Mouse (Mus musculus) lung, embryonic 14.5 days (tissue): ENCODE data around the gene Dab2. TPM values are rescaled to one million over a fixed set of nuclear protein-coding genes. Genes with fewer than 3 reads are reported as not detected.

Experiments
- ATAC-seq: fragments of 200-750 bp; cut with Nextera tagmentation; 2 replicates; pipeline ENCODE4 v1.8.0; 2017; ENCODE audit warnings: mild to moderate bottlenecking, moderate TSS enrichment, moderate library complexity; ENCODE audit not compliant: insufficient read depth
- DNase-seq: peaks from one replicate; pipeline ENCODE4 v3.0.0-alpha.2; 2015
- H3K27ac ChIP-seq: fragments of 300-500 bp; sonication (generic); 2 replicates; pipeline ENCODE4 v1.5.1; 2014; ENCODE audit warnings: low read depth, mild to moderate bottlenecking, moderate library complexity
- H3K27me3 ChIP-seq: fragments of 300-500 bp; sonication (generic); 2 replicates; pipeline ENCODE4 v1.6.1; 2014; ENCODE audit warnings: low read length, control low read depth; ENCODE audit not compliant: insufficient read depth
- H3K36me3 ChIP-seq: fragments of 300-500 bp; sonication (generic); 2 replicates; pipeline ENCODE4 v1.6.1; 2014; ENCODE audit warnings: control low read depth; ENCODE audit not compliant: insufficient read depth
- H3K4me1 ChIP-seq: fragments of 300-500 bp; sonication (generic); 2 replicates; pipeline ENCODE4 v1.6.1; 2014; ENCODE audit warnings: antibody characterized with exemption, control low read depth; ENCODE audit not compliant: insufficient read depth
- H3K4me2 ChIP-seq: fragments of 300-500 bp; sonication (generic); 2 replicates; pipeline ENCODE4 v1.6.1; 2014; ENCODE audit warnings: mild to moderate bottlenecking
- H3K4me3 ChIP-seq: fragments of 300-500 bp; sonication (generic); 2 replicates; pipeline ENCODE4 v1.5.1; 2014; ENCODE audit warnings: low read depth, low read length
- H3K9ac ChIP-seq: fragments of 300-500 bp; sonication (generic); 2 replicates; pipeline ENCODE4 v1.6.1; 2014
- H3K9me3 ChIP-seq: fragments of 300-500 bp; sonication (generic); 2 replicates; pipeline ENCODE4 v1.6.1; 2016; ENCODE audit warnings: low read depth, low read length, control low read depth
- CTCF ChIP-seq: IDR thresholded peaks from 2 replicates; pipeline ENCODE4 v1.5.1; 2016; ENCODE audit warnings: antibody characterized with exemption, low read depth
- WGBS: fragments of 180-500 bp; shearing (Covaris S2); extraction: QIAGEN DNeasy Blood & Tissue Kit; methylation state at CpG from one replicate; pipeline ENCODE4 v1.1.7; 2014; 5-methylcytosine and 5-hydroxymethylcytosine counted together
- polyA plus RNA-seq: library from polyadenylated mRNA; unstranded; fragments of >200 nt; fragmentation: Nextera tagmentation; extraction: Ambion mirVana; gene quantifications from 2 replicates; pipeline ENCODE4 v1.2.1, GENCODE M21; 2014

Dab2 gene
- polyA plus RNA-seq, 1 experiment from 2014 or later, result 50.0 TPM

GRCm38 (mm10) chr15:6325443-6325842 is 25.9 kb downstream of the Dab2 start:
- Histone ChIP-seq H3K9ac (no peak overlapping the region), H3K36me3 (no peaks in the 10 kb centered on the region), H3K4me2 (no peak overlapping the region), H3K27ac (no peak overlapping the region), H3K4me3 (no peak overlapping the region), H3K4me1 (0 out of 2 replicates have a peak, but pooled peaks cover 4% of the 10 kb centered on the region), H3K9me3 (no peaks in the 10 kb centered on the region), H3K27me3 (no peaks in the 10 kb centered on the region)
- DNase-seq (no peak), ATAC-seq (no peak; the same call in 1 of the 2 replicates)
- 51% methylated on average over 4 of the region's 4 CpGs for WGBS
- no peak for TF ChIP-seq CTCF

- Histone ChIP-seq H3K4me3 (no peak overlapping the region), H3K27ac (no peak overlapping the region), H3K4me1 (0 out of 2 replicates have a peak, but pooled peaks cover 2% of the 10 kb centered on the region), H3K9ac (no peak overlapping the region), H3K36me3 (no peaks in the 10 kb centered on the region), H3K9me3 (no peaks in the 10 kb centered on the region), H3K4me2 (no peak overlapping the region), H3K27me3 (no peaks in the 10 kb centered on the region)
- DNase-seq (no peak), ATAC-seq (no peak)
- 39% methylated on average over 4 of the region's 4 CpGs for WGBS
- TF ChIP-seq CTCF, result no peak
Measured at GRCm38 (mm10) chr15:6326011-6326410, 26.4 kb downstream of the Dab2 start.

DNA sequence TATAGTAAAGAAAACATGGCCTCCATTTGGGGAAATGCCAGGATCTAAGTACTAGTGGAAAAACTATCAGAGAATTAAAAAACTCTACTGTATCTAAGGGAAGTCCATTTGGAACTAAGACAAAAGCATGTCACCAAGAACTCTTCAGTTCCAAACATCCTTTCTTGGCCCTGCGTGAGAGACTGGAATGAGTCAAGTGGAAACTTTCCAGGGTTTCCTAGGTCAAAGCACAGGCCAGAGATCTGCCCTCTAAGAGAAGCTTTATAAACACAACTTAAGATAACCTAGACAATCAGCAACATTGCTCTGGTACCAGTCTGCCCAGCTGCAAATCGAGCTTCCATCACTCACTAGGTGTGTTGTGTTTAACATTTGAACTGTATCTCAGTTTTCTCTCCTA is 31.8 kb downstream of the Dab2 start:
- WGBS, result 9% methylated on average over 2 of the region's 2 CpGs
- Histone ChIP-seq H3K27ac (no peak overlapping the region), H3K9me3 (no peaks in the 10 kb centered on the region), H3K9ac (no peak overlapping the region), H3K4me1 (no peaks in the 10 kb centered on the region), H3K4me3 (no peak overlapping the region), H3K36me3 (no peaks in the 10 kb centered on the region), H3K4me2 (no peak overlapping the region), H3K27me3 (no peaks in the 10 kb centered on the region)
- no peak for DNase-seq
- no peak for TF ChIP-seq CTCF
- no peak for ATAC-seq

DNA sequence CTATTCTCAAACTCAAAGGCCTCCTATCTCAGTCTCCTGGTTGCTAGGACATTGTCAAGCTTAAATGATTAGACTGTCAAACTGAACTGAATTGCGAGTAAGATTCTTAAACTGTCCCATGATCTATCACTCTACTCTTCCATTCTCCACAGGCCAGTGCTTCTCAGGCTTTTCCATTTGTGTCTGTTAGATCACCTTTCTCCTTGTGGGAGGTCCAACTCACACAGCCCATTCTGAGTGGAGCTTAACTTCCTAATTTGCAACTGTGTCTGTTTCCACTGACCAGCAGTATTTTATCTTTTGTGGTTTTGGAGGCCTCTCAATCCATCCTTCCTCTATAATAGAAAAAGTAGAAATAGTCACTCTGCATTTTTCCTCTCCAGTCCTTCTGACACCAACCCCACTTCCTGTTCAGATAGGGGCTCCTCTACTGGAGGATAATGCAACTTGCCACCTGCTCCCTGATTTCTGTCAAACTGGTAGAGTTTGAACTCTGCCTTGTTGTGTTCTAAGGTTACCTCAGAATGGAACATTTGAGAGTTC is 35.1 kb downstream of the Dab2 start:
- H3K9ac ChIP-seq, result no peak overlapping the region
- no peaks in the 10 kb centered on the region for H3K9me3 ChIP-seq
- H3K4me3 ChIP-seq, result no peak overlapping the region
- no peaks in the 10 kb centered on the region for H3K4me1 ChIP-seq
- WGBS, result 74% methylated on average over 1 of the region's 1 CpGs
- no peaks in the 10 kb centered on the region for H3K36me3 ChIP-seq
- no peak for TF ChIP-seq CTCF
- no peak for DNase-seq
- no peak overlapping the region for H3K4me2 ChIP-seq
- no peak overlapping the region for H3K27ac ChIP-seq
- no peaks in the 10 kb centered on the region for H3K27me3 ChIP-seq
- no peak for ATAC-seq

DNA sequence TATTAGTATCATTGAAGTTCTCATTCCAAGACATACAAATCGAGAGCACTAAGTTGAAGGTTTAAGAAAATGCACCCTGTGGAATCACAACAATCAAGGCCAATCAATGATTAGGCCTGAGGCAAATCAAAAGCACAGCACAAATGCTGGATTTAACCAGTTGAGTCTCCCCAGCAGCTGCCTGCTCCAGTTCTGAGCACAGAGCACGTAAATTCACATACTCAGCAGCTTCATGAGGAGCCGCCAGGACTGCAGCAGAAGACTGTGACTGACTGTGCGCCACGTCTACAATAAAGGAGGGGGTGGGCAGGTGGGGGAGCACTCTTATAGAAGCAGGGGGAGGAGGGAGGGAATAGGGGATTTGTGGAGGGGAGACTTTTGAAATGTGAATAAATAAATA is 40.2 kb downstream of the Dab2 start:
- Histone ChIP-seq H3K27me3 (no peaks in the 10 kb centered on the region), H3K4me3 (no peak overlapping the region), H3K9me3 (no peaks in the 10 kb centered on the region), H3K36me3 (no peaks in the 10 kb centered on the region), H3K4me1 (no peaks in the 10 kb centered on the region), H3K9ac (no peak overlapping the region), H3K4me2 (no peak overlapping the region), H3K27ac (no peak overlapping the region)
- no peak for TF ChIP-seq CTCF
- WGBS, result 81% methylated on average over 5 of the region's 5 CpGs
- DNase-seq (no peak), ATAC-seq (no peak)

- Histone ChIP-seq H3K4me2 (no peak overlapping the region), H3K4me3 (no peak overlapping the region), H3K9me3 (no peaks in the 10 kb centered on the region), H3K27me3 (no peaks in the 10 kb centered on the region), H3K9ac (no peak overlapping the region), H3K27ac (no peak overlapping the region), H3K36me3 (no peaks in the 10 kb centered on the region), H3K4me1 (no peaks in the 10 kb centered on the region)
- no peak for DNase-seq
- 73% methylated on average over 6 of the region's 6 CpGs for WGBS
- ATAC-seq, result no peak
- no peak for TF ChIP-seq CTCF
Measured at GRCm38 (mm10) chr15:6340347-6340746, 40.8 kb downstream of the Dab2 start.

GRCm38 (mm10) chr15:6341427-6341826 is 41.8 kb downstream of the Dab2 start:
- DNase-seq (no peak), ATAC-seq (no peak)
- Histone ChIP-seq H3K27me3 (no peaks in the 10 kb centered on the region), H3K36me3 (no peaks in the 10 kb centered on the region), H3K9me3 (no peaks in the 10 kb centered on the region), H3K27ac (no peak overlapping the region), H3K4me2 (no peak overlapping the region), H3K4me3 (no peak overlapping the region), H3K4me1 (no peaks in the 10 kb centered on the region), H3K9ac (no peak overlapping the region)
- TF ChIP-seq CTCF, result no peak
- WGBS, result 79% methylated on average over 6 of the region's 6 CpGs

GRCm38 (mm10) chr15:6353901-6354300 is 54.3 kb downstream of the Dab2 start:
- Histone ChIP-seq H3K9ac (no peak overlapping the region), H3K36me3 (no peaks in the 10 kb centered on the region), H3K4me1 (no peaks in the 10 kb centered on the region), H3K9me3 (no peaks in the 10 kb centered on the region), H3K4me2 (no peak overlapping the region), H3K27me3 (no peaks in the 10 kb centered on the region), H3K27ac (no peak overlapping the region), H3K4me3 (no peak overlapping the region)
- DNase-seq (no peak), ATAC-seq (no peak)
- TF ChIP-seq CTCF, result no peak
- 84% methylated on average over 3 of the region's 3 CpGs for WGBS
